Mouse (Mus musculus): Measurements from ENCODE around the gene Arhgap31.

Arhgap31 gene

DNA sequence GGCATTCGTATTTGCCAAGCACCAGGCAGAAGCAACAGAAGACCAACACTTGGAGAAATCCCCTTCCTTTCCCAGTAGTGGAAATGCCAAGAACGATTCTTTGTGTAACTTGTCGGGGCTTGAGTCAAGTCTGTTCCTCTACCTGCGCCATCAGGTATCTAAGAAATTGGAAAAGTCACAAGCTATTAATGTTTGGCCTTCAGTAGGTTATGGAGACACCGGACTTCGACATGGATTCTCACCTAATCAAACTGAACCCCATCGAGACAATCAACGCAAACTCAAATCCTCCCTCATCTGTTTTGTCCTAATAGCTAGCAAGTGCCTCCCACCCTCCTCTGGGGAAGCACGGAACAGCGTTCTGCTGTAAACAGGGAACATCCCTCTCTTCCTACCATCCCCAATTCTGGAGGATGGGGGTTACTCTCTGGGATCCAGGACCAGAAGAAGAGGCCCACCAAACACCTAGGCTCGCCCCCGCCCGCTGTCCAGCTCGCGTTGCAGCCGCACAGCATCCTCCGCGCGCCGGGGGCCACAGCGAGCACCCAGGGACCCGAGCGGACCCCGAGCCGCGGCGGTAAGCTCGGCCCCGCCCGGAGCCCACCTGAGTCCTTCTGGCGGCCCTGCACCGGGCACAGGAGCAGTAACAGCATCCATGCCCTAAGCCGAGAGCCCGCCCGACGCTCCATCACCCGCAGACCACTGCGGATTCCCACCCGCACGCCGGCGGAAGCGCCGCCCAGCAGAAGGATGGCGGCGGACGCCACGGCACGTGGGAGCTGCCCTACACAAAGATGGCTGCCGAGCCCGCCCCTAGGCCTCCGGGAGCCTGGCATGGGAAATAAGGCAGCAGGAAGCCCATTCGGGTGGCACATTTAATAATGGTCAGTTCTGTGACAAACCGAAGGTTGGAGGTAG is 163.3 kb downstream of the Arhgap31 start, which contains the start of gene Poglut1:
TSS of gene Poglut1 (minus strand) at position 780 of the 918 bp plus-strand sequence.
- peak; percentile 68 to 84 for DNase-seq (ENCODE audit: low spot score in 2 of 2)
